Comparison of ENCODE assay signal across 18 mouse cellular contexts in genomic region chr2:5181462-5182443, GRCm38 (mm10). TPM values are rescaled to one million over a fixed set of nuclear protein-coding genes. Genes with fewer than 3 reads are reported as not detected.
DNase-seq lines count a peak whose midpoint lies in the region; ATAC-seq lines count a peak whose summit lies in the region.
"Had no signal": no experiment of that assay in that cellular context is flagged by ENCODE, and none has a peak within 500 bp of the region (broad histone marks: within the 10 kb centered on the region; RNA-seq: fewer than 3 reads in every experiment).

No protein-coding gene starts in this region.

- 53% methylated on average over 5 of the region's 5 CpGs for WGBS in heart, embryonic 12.5 days
- WGBS in hindbrain, embryonic 14.5 days: 67% methylated on average over 5 of the region's 5 CpGs
- 76% methylated on average over 5 of the region's 5 CpGs for WGBS in hindbrain, embryonic 10.5 days

- DNase-seq in heart, adult 11 months: peak; percentile 90
- peak; percentile 28 for DNase-seq in hindbrain, embryonic 14.5 days (ENCODE audit: low spot score)
- DNase-seq in hindbrain, embryonic 10.5 days (ENCODE audit: low spot score): no peak
- peak; percentile 16 for DNase-seq in Muller cell, postnatal 12 days (ENCODE audit: inconsistent ontology term)
- DNase-seq in heart, postnatal 4 days: peak; percentile 54
- no peak for DNase-seq in testis, postnatal 10 days (ENCODE audit: low spot score)
- no peak for DNase-seq in layer of hippocampus, postnatal 25 days (ENCODE audit: extremely low spot score in 1 of 2, low spot score in 1 of 2)
- DNase-seq: adrenal gland, postnatal 14 days; cerebellum, adult 8-10 months; gastrocnemius, postnatal 14 days; kidney, adult 9 months; kidney, postnatal 36 days; layer of hippocampus, adult 9-11 months; lung, postnatal 36 days had no signal

- H3K27ac ChIP-seq in heart, embryonic 12.5 days (ENCODE audit: poor library complexity, severe bottlenecking): no peak overlapping the region
- no peak overlapping the region for H3K27ac ChIP-seq in hindbrain, embryonic 14.5 days
- H3K27ac ChIP-seq in hindbrain, embryonic 10.5 days: no peak overlapping the region
- H3K27ac ChIP-seq: embryonic facial prominence, embryonic 12.5 days; limb, embryonic 13.5 days had no signal

- no peaks in the 10 kb centered on the region for H3K36me3 ChIP-seq in heart, embryonic 12.5 days
- no peaks in the 10 kb centered on the region for H3K36me3 ChIP-seq in hindbrain, embryonic 14.5 days (replicated peaks; ENCODE audit: control insufficient read depth, insufficient read depth)
- H3K36me3 ChIP-seq in hindbrain, embryonic 10.5 days: no peaks in the 10 kb centered on the region
- H3K36me3 ChIP-seq: embryonic facial prominence, embryonic 12.5 days; limb, embryonic 13.5 days had no signal

- peaks cover 24% of the 10 kb centered on the region for H3K4me1 ChIP-seq in heart, embryonic 12.5 days (replicated peaks)
- H3K4me1 ChIP-seq in hindbrain, embryonic 14.5 days (replicated peaks; ENCODE audit: control insufficient read depth, insufficient read depth, low read length): no peaks in the 10 kb centered on the region
- H3K4me1 ChIP-seq in hindbrain, embryonic 10.5 days (replicated peaks): peaks cover 13% of the 10 kb centered on the region; the same call in 1 of the 2 replicates

- H3K4me2 ChIP-seq in heart, embryonic 12.5 days: no peak overlapping the region
- no peak overlapping the region for H3K4me2 ChIP-seq in hindbrain, embryonic 14.5 days (replicated peaks)
- H3K4me2 ChIP-seq: embryonic facial prominence, embryonic 12.5 days; limb, embryonic 13.5 days had no signal

- H3K4me3 ChIP-seq in heart, embryonic 12.5 days: no peak overlapping the region
- H3K4me3 ChIP-seq in hindbrain, embryonic 14.5 days (replicated peaks; ENCODE audit: low read length): no peak overlapping the region
- no peak overlapping the region for H3K4me3 ChIP-seq in hindbrain, embryonic 10.5 days
- H3K4me3 ChIP-seq: embryonic facial prominence, embryonic 12.5 days; limb, embryonic 13.5 days had no signal

- H3K27me3 ChIP-seq in heart, embryonic 12.5 days (replicated peaks): no peaks in the 10 kb centered on the region
- no peaks in the 10 kb centered on the region for H3K27me3 ChIP-seq in hindbrain, embryonic 14.5 days (ENCODE audit: control insufficient read depth, insufficient read depth, low read length)
- no peaks in the 10 kb centered on the region for H3K27me3 ChIP-seq in hindbrain, embryonic 10.5 days (ENCODE audit: insufficient read depth, poor library complexity, severe bottlenecking)
- H3K27me3 ChIP-seq: embryonic facial prominence, embryonic 12.5 days; limb, embryonic 13.5 days had no signal

- no peaks in the 10 kb centered on the region for H3K9me3 ChIP-seq in heart, embryonic 12.5 days (replicated peaks)
- H3K9me3 ChIP-seq in hindbrain, embryonic 14.5 days (ENCODE audit: control insufficient read depth, low read length): peaks cover 7% of the 10 kb centered on the region
- H3K9me3 ChIP-seq in hindbrain, embryonic 10.5 days: no peaks in the 10 kb centered on the region
- H3K9me3 ChIP-seq: embryonic facial prominence, embryonic 12.5 days; limb, embryonic 13.5 days had no signal

- ATAC-seq in heart, embryonic 12.5 days (ENCODE audit: insufficient number of reproducible peaks, low FRiP score): no peak; the same call in 1 of the 2 replicates
- ATAC-seq in hindbrain, embryonic 14.5 days (ENCODE audit: low FRiP score): no peak

- H3K9ac ChIP-seq in heart, embryonic 12.5 days: no peak overlapping the region
- no peak overlapping the region for H3K9ac ChIP-seq in hindbrain, embryonic 14.5 days
- H3K9ac ChIP-seq: embryonic facial prominence, embryonic 12.5 days; limb, embryonic 13.5 days had no signal

RNA-seq across cellular contexts. Expression of gene Ccdc3, which starts 44.2 kb away (rescaled TPM):
- polyA plus RNA-seq in heart, embryonic 12.5 days (2016; fragmentation: Nextera tagmentation; extraction: Ambion mirVana): 14.2 and 16.2 TPM in 2 replicates
- 13.9 and 16.6 TPM in 2 replicates for polyA plus RNA-seq in hindbrain, embryonic 14.5 days (2014; fragmentation: Nextera tagmentation; extraction: Ambion mirVana)
- 3.1 and 6.9 TPM in 2 replicates for polyA plus RNA-seq in hindbrain, embryonic 10.5 days (2016; fragmentation: Nextera tagmentation; extraction: Ambion mirVana)
- 1 to 10 TPM; 7.4 TPM for total RNA-seq in heart, postnatal 4 days (2021)
- total RNA-seq in layer of hippocampus, postnatal 25 days (2021): 10 to 100 TPM; 12.9 to 15.3 TPM
- total RNA-seq: hematopoietic stem cell, adult 5-6 weeks had no signal

Comparison
In these comparisons a context has a peak if more than half of its experiments do, and no peak if none do; other contexts are left out.
1. DNase-seq: peak in heart, adult 11 months (single experiment), hindbrain, embryonic 14.5 days (single experiment), Muller cell, postnatal 12 days (single experiment) and heart, postnatal 4 days (single experiment); none in hindbrain, embryonic 10.5 days (single experiment), testis, postnatal 10 days (single experiment) and layer of hippocampus, postnatal 25 days (0 of 2).